Mouse (Mus musculus): ENCODE results near the gene Mum1l1.

DNA sequence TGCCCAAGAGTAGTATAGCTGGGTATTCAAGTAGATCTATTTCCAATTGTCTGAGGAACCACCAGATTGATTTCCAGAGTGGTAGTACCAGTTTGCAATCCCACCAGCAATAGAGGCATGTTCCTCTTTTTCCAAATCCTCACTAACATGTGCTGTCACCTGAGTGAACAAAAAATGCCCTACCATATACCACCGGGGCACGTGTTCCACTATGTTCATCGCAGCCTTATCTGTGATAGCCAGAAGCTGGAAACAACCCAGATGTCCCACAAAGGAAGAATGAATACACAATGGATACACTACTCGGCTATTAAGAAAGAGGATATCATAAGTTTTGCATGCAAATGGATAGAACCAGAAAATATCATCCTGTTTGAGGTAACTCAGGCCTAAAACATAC lies 72.1 kb downstream of the Mum1l1 start:
- TF ChIP-seq CTCF (IDR thresholded peaks at IDR 0.05; ENCODE audit: control insufficient read depth, insufficient read depth, insufficient read length) = no peak
- TF ChIP-seq CEBPB (IDR thresholded peaks at IDR 0.05; ENCODE audit: low read depth) = no peak
- no peak for TF ChIP-seq MAX (IDR thresholded peaks at IDR 0.05)
- TF ChIP-seq USF1 (IDR thresholded peaks at IDR 0.05; ENCODE audit: low read depth) = no peak
- TF ChIP-seq MYOD1 (IDR thresholded peaks at IDR 0.05; ENCODE audit: control insufficient read depth, insufficient read length, low read depth) = no peak
- TF ChIP-seq MYOG (IDR thresholded peaks at IDR 0.05; ENCODE audit: control insufficient read depth, extremely low read depth, insufficient read length) = no peak
- no peak for TF ChIP-seq FOSL1 (IDR thresholded peaks at IDR 0.05; ENCODE audit: insufficient read depth, low read length, poor library complexity, severe bottlenecking)

Data from C2C12 (cell line).